Mouse (Mus musculus): ENCODE data around the gene Abca17.
A peak's percentile ranks its signal among the peaks of the same experiment; 100 is the strongest.

Gene Abca17

GRCm38 (mm10) chr17:24350926-24351759 is at the start of gene Abca17:
Abca17 (minus strand) TSS chr17:24351068.
- peak; percentile 54 to 63 for DNase-seq

DNA sequence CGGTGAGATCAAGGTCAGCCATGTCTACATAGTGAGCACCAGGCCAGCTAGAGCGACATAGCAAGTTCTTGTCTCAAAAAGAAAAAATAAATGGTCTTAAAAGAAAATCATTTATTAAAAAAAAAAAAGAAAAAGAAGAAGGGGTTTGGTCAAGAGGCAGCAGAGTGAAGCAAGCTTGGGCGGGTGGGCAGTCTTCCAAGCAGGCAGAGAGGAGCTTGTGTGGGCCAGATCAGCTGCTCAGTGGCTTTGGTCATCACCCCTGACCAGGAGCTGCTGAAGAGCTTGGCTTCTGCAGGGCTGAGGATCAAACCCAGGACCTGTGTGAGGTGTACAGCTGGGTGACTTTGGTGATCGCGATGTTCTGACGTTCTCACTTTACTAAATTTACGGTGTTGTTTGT is 43.6 kb upstream of the Abca17 start:
- DNase-seq: peak; percentile 28 to 34

- peak in 1 of 2 experiments; percentile 33 for DNase-seq
These were observed 42.7 kb upstream of the Abca17 start for GRCm38 (mm10) chr17:24393527-24393926.

- no peak for DNase-seq
These were observed 40.3 kb upstream of the Abca17 start for GRCm38 (mm10) chr17:24391149-24391548.

GRCm38 (mm10) chr17:24389865-24390264 is 39.0 kb upstream of the Abca17 start:
- DNase-seq: peak; percentile 33 to 38

- peak; percentile 27 to 55 for DNase-seq
These were observed 37.8 kb upstream of the Abca17 start for GRCm38 (mm10) chr17:24388711-24389110.

DNA sequence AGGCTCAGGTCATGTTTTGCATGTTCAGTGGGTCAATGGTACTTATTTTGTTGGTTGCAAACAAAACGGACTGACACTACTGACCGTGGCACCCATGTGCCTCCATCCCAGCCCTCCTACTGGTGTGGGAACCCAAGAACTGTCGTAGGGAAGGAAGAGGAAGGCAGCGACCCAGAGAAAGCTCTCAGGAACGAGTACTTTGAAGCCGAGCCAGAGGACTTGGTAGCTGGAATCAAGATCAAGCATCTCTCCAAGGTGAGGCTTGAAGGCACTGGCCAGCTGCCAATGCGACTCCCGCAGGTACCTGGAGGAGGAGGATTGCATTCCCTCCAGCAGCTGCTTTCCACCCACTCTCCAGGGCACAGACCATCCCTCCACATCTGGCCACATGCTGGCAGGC is 32.9 kb upstream of the Abca17 start:
- DNase-seq: peak; percentile 77 to 81

- no peak for DNase-seq
These were observed 27.6 kb upstream of the Abca17 start for GRCm38 (mm10) chr17:24378496-24378895.

GRCm38 (mm10) chr17:24375886-24376285 is 25.0 kb upstream of the Abca17 start:
- DNase-seq: no peak

- no peak for DNase-seq
These were observed 24.3 kb upstream of the Abca17 start for GRCm38 (mm10) chr17:24375094-24375712.

DNA sequence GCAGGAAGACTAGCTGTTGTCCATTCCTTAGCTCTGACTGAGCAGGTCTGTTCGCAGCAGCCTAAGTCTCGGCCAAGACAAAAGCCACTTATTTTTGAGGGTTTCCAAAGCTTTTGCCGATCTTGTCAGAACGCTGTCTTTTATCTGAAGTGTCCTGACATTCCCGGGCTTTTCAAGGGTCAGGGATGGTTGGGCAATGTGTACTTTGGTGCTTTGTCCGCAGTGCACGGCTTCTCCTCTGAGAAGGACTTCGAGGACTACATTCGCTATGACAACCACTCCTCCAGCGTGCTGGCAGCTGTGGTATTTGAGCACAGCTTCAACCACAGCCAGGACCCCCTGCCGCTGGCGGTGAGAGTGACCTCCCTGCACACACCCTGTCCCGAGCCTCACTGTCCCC is 15.0 kb upstream of the Abca17 start:
- DNase-seq: peak; percentile 81 to 85

DNA sequence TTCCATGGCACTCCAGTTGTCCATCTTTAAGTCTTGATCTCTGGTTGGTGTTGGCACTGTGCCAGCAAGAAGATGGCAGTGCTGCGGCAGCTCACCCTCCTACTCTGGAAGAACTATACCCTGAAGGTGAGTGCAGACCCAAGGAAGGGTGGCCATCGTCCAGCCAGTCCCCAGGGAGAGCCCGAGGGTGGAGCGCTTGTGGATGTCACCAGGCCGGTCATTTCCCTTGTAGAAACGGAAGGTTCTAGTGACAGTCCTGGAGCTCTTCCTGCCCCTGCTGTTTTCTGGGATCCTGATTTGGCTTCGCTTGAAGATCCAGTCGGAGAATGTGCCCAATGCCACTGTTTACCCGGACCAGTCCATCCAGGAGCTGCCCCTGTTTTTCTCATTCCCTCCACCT is 13.6 kb upstream of the Abca17 start:
- no peak for DNase-seq

DNA sequence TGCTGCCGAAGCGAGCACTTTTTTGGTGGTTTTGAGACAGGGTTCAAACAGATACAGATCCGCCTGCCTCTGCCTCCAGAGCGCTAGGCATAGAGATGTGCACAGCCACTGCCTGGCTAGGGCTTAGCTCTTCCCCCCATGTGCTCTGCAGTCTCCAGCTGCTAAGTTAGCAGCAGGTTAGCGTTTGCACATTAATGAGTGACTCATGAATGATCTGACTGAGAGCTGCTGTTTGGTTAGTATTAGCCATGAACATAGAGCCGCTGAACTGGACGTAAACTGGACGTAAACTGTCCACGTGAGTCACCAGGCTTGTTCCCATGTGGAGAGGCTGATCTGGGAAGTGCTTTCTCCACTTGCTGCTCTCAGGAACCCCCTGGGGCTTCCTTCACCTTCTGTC is 11.7 kb upstream of the Abca17 start:
- DNase-seq: no peak

GRCm38 (mm10) chr17:24361291-24361690 is 10.4 kb upstream of the Abca17 start:
- no peak for DNase-seq

DNA sequence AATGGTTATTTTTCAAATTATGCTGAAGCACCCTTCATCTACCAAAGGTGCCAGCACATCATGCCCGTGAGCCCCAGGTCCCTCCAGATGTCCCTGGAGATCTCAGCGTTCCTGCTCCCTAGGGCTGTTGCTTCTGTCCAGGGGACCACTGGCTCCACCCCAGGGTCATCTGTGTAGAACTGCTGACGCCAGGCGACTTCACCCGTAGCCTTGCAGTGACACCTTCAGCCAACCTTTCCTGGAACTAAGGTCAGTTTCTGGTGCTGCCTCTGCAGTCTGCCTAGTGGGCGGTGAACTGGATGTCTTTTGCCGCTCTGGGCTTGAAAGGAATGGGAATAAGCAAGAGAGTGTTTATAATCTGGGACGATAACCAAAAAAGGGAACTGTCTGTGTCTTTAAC is 10.0 kb upstream of the Abca17 start:
- DNase-seq: no peak

- DNase-seq: peak; percentile 81 to 87
These were observed 9.0 kb upstream of the Abca17 start for GRCm38 (mm10) chr17:24359903-24360302.

GRCm38 (mm10) chr17:24359006-24359405 is 8.1 kb upstream of the Abca17 start:
- no peak for DNase-seq

DNA sequence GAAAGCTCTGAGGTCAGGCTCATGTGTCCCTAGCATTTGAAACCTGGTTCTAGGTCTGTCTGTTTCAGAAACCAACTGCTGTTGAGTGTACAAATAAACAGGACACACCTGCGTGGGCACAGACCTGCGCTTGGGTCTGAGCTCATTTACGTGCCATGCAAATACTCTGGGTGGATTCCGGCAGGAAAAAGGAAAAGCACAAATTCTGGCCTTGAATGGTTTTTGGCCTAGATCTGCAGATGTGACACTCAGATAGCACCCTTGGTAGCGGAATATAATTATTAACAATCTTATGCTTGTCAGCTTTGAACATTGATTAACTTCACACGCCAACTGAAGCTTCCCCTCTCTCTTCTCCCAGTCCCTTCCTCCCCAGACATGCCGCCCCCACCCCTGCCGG is 4.4 kb upstream of the Abca17 start:
- no peak for DNase-seq

- DNase-seq: no peak
These were observed 3.1 kb upstream of the Abca17 start for GRCm38 (mm10) chr17:24353960-24354359.

DNA sequence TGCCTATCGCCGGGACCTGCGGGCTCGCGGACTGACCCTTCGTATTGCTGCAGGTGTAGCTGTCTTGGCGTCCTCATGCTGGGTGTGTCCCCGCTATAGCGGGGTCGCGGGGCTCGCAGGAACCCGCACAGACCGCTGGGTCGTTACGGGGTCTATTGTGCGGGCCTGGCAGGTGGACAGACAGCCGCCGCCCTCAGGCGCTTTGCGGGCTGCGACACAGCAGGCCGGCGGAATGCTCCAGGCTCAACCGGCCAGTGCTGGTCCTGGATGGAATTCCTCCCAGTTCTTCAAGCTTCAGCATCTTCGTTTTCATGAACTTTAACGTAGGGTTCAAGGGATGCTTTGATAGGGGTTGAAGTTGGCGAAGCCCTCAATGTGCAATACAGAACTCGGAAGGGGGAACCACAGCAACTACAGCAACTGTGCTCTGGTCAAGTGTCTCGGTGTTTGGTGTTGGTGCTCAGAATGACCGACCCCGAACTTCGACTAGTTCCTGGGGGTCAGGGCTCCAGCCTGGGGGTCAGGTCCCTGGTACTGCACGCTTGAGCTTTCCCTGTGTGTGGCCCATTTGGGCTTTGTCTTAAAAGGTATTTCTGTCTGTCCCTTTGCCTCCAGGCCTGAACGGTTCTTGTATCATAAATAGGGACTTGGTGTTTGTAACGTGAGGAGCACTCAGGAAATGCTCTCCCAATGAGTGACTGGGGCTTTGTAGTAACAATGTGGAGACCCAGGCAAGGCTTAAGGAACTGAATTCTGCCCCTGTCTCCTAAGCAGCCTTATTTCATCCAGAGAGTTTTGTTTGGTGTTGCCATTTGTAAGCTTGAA is 1.7 kb upstream of the Abca17 start:
- DNase-seq: peak in 1 of 2 experiments; percentile 33

DNA sequence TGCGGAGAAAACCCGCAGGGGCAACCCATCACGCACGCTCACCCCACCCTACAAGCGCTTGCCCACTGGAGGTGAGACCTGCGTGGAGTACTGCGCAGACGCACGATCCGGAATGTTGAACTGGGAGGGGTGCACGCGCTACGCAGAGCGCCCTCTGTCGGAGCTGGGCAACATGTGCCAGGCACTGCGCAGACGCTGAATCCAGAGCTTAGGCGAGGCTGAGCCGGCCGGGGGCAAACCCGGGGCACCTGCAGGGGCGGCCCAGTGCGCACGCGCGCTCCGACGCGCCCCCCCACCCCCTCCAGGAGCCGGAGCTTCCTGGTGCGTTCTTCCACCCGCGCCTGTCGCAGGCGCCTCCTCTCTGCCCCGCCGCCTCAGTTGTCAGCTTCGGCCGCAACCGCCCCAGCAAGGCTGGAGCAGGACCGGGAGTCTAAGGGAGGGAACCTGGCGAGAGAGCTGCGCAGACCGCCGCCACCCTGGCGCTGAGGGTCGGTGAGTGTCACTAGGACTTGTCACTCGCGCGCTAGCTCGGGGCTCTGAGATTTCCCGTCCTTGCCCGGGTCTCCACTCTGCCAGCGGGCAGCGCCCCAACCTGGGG is 991 bp upstream of the Abca17 start, which contains the start of gene Abca3:
Abca3 (plus strand) TSS at position 191 of the 598 bp plus-strand sequence.
- peak; percentile 97 to 98 for DNase-seq

DNA sequence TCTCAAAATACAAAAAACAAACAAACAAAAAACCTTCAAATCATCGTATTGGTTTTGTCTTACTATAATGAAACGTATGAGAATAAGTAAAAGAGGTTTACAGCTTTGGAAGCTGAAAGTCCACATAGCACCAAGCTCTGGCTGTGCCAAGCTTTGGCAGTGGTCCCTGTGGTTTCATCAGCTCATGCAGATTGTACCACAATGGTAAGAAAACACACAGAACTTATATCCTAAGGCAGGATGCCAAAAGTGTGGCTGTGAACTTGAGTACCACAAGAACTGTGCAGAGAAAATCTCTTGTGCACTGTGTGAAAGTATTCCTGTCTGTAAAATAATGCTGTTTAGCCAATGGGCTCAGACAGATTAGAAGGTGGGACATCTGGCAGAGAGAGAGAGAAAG is 1.7 kb downstream of the Abca17 start:
- no peak for DNase-seq

DNA sequence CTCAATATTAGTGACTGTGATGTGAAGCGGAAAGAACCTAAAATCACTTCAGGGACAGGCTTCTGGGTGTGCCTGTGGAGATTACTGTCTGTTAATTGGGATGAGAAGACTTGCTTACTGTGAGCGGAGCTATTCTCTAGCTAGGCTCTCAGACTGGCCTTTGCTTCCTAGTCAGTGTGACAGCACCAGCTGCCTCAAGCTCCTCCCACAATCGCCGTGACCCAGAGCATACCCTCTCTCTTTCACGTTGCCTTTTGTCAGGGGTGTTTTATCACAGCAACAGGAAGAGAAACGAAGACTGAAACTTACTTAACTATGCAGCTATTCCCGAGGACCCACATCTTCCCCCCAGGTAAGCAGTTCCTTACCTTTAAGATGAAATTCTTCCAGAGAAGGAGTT is 4.0 kb downstream of the Abca17 start:
- DNase-seq: no peak
